Mouse (Mus musculus) brain, embryonic 14.5 days (tissue): Measurements from ENCODE around the gene Faxc.

Experiments
- CTCF ChIP-seq: fragments of 200-500 bp; IDR thresholded peaks from 2 replicates; pipeline ENCODE4 v1.5.1; 2012; ENCODE audit warnings: inconsistent platforms, mild to moderate bottlenecking, moderate library complexity, borderline replicate concordance; ENCODE audit not compliant: insufficient read depth, insufficient read length; ENCODE audit errors: extremely low read depth
- POLR2A ChIP-seq: fragments of 200-500 bp; IDR thresholded peaks from 2 replicates; pipeline ENCODE4 v1.6.1; 2012; ENCODE audit warnings: mild to moderate bottlenecking, inconsistent platforms, borderline replicate concordance; ENCODE audit not compliant: poor library complexity, insufficient read depth, insufficient read length, severe bottlenecking; ENCODE audit errors: extremely low read depth

- TF ChIP-seq CTCF (no peak), POLR2A (no peak)
Observed at GRCm38 (mm10) chr4:21989571-21990091, 58.5 kb downstream of the Faxc start.
